Mouse (Mus musculus): ENCODE data around the gene Mrpl58. TPM values are rescaled to one million over a fixed set of nuclear protein-coding genes. Genes with fewer than 3 reads are reported as not detected.
"Not testable (repeated sequence)": the region's sequence is repeated elsewhere in the genome, so short reads cannot be mapped to it uniquely, and the experiment has no call there.

Mrpl58 gene
- total RNA-seq, 2 experiments from 2014 or later: 86.6 to 96.1 TPM

DNA sequence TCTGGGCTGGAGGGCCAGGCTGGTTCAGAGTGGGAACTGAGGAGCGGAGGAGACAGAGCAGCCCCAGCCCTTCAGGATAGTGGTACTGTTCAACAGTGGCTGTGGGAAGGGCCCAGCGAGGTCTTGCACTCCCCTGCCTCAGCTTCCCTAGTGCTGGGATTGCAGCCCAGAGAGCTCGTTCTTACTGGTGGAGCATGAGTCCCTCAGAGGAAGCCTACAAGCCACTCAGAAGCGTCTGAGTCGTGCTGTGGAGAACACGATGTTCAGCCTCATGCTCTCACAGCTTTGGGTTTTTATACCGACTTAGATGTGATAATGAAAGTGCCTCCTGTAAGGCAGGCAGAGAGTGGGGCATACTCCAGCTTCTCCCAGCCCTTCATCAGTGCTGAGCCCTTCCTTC, 21.1 kb downstream of the Mrpl58 start:
- DNase-seq: no peak

DNA sequence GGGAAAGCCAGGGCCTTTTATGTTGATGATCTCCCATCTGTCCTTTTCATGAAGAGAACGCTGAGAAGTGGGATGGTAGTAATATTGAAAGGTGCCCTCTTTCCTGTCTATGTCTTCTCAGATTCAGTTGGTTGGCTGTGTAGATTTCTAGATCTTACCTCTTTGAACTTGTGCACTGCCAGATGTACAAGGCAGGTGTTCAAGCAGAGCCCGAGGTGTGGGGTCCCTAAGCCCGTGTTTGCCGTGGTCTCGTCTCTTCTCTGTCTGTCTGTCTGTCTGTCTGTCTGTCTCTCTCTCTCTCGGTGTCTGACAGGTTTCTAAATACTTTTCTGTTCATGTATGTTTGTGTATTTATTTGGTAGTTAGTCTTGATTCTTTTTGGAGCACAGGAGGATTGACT, 22.1 kb downstream of the Mrpl58 start:
- no peak for DNase-seq

GRCm38 (mm10) chr11:115427482-115428331, 24.2 kb downstream of the Mrpl58 start:
- peak; percentile 53 for DNase-seq

DNA sequence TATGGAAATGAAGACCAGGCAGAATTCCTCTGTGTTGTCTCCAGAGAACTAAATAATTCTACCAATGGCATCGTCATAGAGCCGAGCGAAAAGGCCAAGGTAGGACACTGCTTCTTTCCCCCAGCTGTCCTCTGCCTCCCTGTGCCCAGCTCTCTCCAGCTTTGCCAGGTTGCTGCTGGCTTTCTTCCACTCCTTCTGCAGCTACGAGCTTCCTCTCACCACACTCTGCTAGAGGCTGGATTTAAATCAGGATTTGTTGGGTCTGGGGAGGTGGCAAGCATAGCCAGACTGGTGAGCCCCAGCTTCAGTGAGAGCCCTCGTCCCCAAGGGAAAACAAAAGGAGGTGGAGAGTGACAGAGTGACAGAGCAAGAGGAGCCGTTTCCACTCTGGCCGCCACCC, 25.8 kb downstream of the Mrpl58 start:
- DNase-seq: no peak

DNA sequence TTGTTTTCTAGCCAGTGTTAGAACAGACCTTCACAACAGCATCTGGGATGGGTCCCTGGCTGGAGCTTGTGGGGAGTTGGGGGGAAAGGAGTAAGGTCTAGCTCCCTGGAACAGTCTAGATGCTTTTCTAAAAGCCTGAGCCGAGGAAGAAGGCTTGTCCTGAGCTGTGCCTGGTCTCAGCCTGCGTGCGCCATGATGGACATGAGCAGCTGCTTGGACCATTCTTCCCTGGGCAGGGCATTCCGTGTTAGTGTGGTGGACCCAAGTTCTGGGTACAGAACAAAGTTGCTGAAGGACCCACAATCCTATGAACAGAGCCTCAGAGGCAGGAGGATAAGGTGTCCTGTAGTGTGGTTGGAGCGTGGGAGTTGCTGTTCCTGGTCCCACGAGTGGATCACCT, 27.0 kb downstream of the Mrpl58 start:
- no peak for DNase-seq

GRCm38 (mm10) chr11:115432814-115433213, 29.3 kb downstream of the Mrpl58 start:
- DNase-seq: no peak

GRCm38 (mm10) chr11:115433342-115433741, 29.8 kb downstream of the Mrpl58 start:
- DNase-seq: no peak

DNA sequence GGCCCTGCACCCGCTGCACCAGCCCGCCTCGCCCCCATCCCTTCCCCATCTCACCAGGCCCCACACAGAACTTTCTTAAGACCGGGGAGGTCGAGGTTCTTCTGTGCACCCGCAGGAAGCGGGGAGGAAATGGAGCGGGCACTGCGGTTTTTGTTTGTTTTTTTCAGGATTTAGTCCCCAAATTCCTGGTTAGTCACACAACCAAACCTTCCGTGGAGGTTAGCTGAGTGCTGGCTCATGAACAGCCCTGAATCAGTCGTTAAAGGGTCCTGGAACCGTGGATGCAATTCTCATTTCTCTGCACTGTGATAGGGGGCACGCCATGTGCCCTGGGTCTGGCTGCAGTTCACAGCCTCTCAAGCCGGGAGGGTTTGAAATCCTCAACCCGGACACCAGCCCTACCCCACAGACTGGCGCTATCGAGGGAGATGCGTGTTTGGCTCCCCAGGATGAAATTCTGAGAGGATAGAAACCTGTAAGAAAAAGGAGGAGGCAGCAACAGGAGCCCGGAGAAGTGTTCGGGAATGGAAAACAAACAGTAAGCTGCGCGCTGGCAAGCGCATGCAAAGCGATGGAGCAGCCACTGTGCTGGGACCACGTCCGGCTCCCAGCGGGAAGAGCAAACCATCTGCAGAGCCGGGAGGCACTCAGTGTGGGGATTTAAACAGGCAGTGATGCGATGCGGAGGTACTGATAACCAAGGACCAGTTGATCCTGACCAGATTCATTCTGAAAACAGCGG, 32.2 kb downstream of the Mrpl58 start:
- no peak for DNase-seq

DNA sequence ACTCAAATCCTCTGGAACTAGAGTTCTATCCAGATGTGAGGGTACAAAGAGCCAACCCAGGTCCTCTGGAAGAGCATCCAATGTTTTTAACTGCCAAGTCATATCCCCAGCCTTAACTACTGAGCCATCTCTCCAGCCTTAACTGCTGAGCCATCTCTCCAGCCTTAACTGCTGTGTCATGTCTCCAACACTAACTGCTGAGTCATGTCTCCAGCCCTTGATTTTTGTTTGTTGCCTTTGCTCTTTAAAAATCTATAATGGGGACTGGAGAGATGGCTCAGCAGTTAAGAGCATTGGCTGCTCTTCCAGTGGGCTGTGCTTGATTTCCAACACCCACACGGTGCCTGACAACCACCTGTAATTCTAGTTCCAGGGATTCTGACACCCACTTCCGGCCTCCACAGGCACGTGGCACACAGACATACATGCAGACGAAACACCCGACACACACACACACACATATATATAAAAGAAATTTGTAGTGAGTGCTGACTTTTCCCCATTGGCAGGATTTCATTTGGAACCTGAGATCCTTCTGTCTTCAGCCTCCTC, 34.1 kb downstream of the Mrpl58 start:
- DNase-seq: no peak

DNA sequence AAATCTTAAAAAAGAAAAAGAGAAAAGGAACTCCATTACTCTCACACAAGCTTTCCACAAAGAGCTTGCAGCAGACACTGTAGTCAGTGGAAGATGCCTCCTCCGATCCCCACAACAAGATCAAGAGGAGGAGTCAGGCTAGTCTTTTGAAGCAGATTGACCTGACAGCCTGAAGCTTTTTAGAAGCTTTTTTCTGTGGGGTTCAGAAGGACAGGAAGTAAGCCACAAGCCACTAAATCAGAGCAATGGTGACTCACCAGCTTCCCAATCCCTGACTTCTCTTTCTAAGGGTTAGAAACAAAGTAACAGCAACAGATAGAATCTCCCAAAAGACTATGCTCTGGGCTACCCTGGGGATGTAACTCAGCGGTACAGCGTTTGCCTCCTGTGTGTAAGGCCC, 35.8 kb downstream of the Mrpl58 start:
- no peak for DNase-seq

DNA sequence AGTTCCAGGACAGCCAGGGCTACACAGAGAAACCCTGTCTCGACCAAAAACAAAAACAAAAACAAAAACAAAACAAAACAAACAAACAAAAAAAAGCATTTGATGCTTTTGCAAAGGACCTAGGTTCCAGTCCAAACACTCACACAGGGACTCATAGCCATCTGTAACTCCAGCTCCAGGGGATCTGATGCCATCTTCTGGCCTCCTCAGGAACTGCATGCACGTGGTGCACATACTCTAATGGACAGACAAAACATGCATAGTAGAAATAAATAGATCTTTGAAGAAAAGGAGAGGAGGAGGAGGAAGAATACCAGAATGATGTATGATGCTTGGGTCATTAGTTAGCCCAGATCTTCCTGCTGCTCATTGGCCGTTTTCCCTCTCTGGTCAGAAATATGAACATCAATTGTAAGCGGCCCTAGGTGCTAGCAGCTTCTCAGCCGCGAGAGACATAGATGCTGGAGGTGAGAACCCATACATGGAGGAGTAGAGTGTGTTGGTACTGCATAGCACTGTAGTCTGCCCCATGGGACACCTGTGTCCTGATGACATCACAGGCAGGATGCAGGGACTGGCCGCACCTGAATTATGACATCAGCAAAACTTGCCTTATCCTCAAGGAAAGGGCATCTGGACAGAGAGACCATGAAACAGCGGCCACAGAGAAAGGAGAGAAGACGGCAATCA, 36.5 kb downstream of the Mrpl58 start, which contains the start of gene Trim80:
Trim80 (plus strand) TSS at position 640 of the 690 bp plus-strand sequence.
- no peak for DNase-seq

DNA sequence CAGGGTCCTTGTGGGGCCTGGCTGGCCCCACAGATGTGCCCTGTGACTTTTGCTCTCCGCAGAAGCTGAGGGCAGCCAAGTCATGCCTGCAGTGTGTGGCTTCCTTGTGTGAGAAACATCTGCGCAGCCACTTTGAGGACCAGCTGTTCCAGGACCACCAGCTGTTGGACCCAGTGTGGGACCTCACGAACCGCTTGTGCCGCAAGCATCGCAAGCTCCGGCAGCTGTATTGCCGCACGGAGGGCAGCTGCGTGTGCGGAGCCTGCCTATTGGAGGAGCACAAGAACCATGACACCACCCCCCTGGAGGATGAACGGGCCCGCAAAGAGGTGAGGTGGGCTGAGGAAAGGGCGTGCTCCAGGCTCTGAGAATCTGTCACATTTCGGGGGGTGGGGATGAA, 37.9 kb downstream of the Mrpl58 start:
- no peak for DNase-seq

DNA sequence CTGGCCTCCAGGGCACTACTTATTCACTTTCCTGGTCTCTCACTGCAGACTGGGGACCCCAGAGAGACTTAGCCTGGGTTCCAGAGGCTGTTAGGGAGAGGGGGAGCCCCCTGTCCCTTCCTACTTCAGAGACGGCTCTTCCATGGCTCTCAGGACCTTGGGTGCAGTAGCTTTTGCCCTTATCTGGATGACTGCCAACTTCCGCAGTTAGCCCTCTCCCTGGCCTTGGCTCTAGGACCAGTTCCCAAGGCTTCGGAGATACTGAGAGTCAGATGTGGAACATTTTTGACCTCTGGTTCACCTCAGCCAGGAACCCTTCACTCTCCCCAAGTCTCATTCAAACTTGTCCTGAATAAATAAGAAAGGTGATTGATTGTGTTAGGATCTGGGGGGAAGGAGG, 43.4 kb downstream of the Mrpl58 start:
- no peak for DNase-seq

DNA sequence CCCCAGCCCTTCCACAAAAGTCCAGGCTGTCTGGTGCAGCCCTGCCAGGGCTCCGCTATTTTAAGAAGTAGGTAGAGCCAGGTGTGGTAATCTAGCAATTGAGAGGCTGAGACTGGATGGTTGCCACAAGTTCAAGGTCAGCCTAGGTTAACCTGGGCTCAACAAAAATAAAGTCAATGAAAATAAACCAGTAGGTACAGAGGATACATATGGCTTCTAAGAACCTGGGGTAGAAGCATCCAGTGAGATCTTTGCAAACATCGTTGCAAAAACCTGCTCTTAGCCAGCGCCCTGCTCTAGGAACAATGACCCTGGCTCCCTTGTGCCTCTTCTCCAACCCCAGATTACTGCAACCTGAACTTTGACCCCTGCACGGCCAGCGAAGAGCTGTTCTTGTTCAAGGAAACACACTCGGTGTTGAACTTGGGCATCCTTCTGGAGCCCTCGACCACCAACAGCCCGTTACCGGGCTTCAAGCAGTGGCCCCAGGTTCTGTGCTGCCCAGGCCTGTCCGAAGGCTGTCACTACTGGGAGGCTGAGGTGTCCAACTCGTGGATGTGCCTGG, 43.9 kb downstream of the Mrpl58 start:
- DNase-seq: no peak

DNA sequence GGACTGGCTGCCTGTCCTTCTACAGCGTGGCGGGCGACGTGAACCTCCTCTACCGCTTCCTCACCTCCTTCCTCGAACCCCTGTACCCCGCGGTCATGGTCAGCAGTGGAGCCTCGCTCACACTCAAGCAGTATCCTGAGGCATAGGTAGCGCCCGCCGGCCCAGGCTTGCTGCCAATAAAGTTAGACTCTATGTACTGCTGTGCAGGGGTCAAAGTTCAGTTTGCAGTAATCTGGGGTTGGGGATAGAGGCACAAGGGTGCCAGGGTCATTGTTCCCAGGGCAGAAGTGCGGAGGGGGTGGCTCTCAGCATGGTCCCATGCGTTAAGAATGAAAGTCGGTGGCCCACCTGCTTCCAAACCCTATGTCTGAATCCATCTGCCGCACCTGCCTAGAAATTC, 44.5 kb downstream of the Mrpl58 start:
- DNase-seq: no peak

DNA sequence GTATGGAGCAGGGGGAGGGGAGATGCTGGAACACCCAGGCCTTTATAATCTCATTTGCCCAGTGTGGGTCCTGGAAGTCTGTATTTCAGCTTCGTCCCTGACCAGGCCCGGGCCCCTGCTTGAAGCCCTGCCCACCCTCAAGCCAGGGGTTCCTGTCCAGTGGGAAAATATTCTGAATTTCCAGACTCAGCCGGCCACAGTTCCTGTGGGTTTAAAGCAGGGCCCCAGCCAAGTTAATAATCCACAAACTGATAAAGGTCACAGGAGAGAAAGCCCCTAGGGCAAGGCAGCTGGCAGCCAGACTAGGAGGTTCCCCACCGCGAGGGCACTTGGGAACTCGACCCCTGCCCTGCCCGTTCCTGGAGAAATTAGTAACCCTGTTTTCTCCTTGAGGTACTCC, 45.4 kb downstream of the Mrpl58 start:
- no peak for DNase-seq

GRCm38 (mm10) chr11:115450176-115450575, 46.6 kb downstream of the Mrpl58 start:
- DNase-seq: no peak

GRCm38 (mm10) chr11:115451781-115452241, 48.3 kb downstream of the Mrpl58 start:
- no peak for DNase-seq

- no peak for DNase-seq
Measured at GRCm38 (mm10) chr11:115452281-115452860, 48.8 kb downstream of the Mrpl58 start.

GRCm38 (mm10) chr11:115453306-115453705, 49.8 kb downstream of the Mrpl58 start:
- no peak for DNase-seq

- DNase-seq: not testable (repeated sequence)
Measured at GRCm38 (mm10) chr11:115454822-115455221, 51.3 kb downstream of the Mrpl58 start.

GRCm38 (mm10) chr11:115455619-115456018, 52.1 kb downstream of the Mrpl58 start:
- no peak for DNase-seq

Data from gastrocnemius, postnatal 25 days (tissue).